Mouse (Mus musculus) c-Kit-negative CD71-positive TER-119-positive erythroid progenitor cells, embryonic 14.5 days (primary cell): Measurements from ENCODE around the gene Krt28.

Experiments used
- DNase-seq: peaks from one replicate; pipeline ENCODE4 v3.0.0-alpha.2; 2013; ENCODE audit warnings: low read depth, low spot score

The Krt28 gene

GRCm38 (mm10) chr11:99374803-99375202, at the start of gene Krt28:
Gene Krt28, minus strand, starts transcription at chr11:99374903.
- no peak for DNase-seq

- DNase-seq: no peak
These were observed 47.5 kb upstream of the Krt28 start, which contains the start of gene Krt12 for GRCm38 (mm10) chr11:99422159-99422558. Gene Krt12, minus strand, starts transcription at chr11:99422259.

GRCm38 (mm10) chr11:99420586-99420985, 45.9 kb upstream of the Krt28 start:
- DNase-seq: no peak

- DNase-seq: no peak
These were observed 43.1 kb upstream of the Krt28 start for GRCm38 (mm10) chr11:99417819-99418218.

- DNase-seq: no peak
These were observed 42.2 kb upstream of the Krt28 start for GRCm38 (mm10) chr11:99416902-99417301.

- no peak for DNase-seq
These were observed 39.9 kb upstream of the Krt28 start for GRCm38 (mm10) chr11:99414463-99415147.

- DNase-seq: no peak
These were observed 38.5 kb upstream of the Krt28 start for GRCm38 (mm10) chr11:99413247-99413646.

GRCm38 (mm10) chr11:99406186-99406585, 31.5 kb upstream of the Krt28 start:
- DNase-seq: no peak

GRCm38 (mm10) chr11:99399956-99400549, 25.4 kb upstream of the Krt28 start:
- DNase-seq: no peak

- DNase-seq: no peak
These were observed 24.1 kb upstream of the Krt28 start for GRCm38 (mm10) chr11:99398832-99399231.

GRCm38 (mm10) chr11:99398084-99398483, 23.4 kb upstream of the Krt28 start:
- no peak for DNase-seq

- DNase-seq: no peak
These were observed 22.0 kb upstream of the Krt28 start for GRCm38 (mm10) chr11:99396661-99397060.

GRCm38 (mm10) chr11:99396034-99396433, 21.3 kb upstream of the Krt28 start:
- DNase-seq: no peak

GRCm38 (mm10) chr11:99392492-99392891, 17.8 kb upstream of the Krt28 start:
- no peak for DNase-seq

GRCm38 (mm10) chr11:99391375-99391774, 16.7 kb upstream of the Krt28 start:
- DNase-seq: no peak

- no peak for DNase-seq
These were observed 16.2 kb upstream of the Krt28 start for GRCm38 (mm10) chr11:99390866-99391265.

GRCm38 (mm10) chr11:99389264-99389663, 14.6 kb upstream of the Krt28 start, which contains the start of gene Krt10:
Gene Krt10, minus strand, starts transcription at chr11:99389364.
- DNase-seq: no peak

GRCm38 (mm10) chr11:99388661-99389060, 14.0 kb upstream of the Krt28 start:
- DNase-seq: no peak

GRCm38 (mm10) chr11:99385813-99386721, 11.4 kb upstream of the Krt28 start:
- no peak for DNase-seq

- DNase-seq: peak; percentile 21
These were observed 4.9 kb upstream of the Krt28 start for GRCm38 (mm10) chr11:99379568-99379967.

GRCm38 (mm10) chr11:99369853-99370451, 4.8 kb downstream of the Krt28 start:
- DNase-seq: no peak

- no peak for DNase-seq
These were observed 5.5 kb downstream of the Krt28 start for GRCm38 (mm10) chr11:99369229-99369628.
